Mouse (Mus musculus): ENCODE results near the gene Gm20388. TPM values are rescaled to one million over a fixed set of nuclear protein-coding genes. Genes with fewer than 3 reads are reported as not detected.

The Gm20388 gene
- total RNA-seq, 2 experiments from 2014 or later, result 11.4 to 18.1 TPM

DNA sequence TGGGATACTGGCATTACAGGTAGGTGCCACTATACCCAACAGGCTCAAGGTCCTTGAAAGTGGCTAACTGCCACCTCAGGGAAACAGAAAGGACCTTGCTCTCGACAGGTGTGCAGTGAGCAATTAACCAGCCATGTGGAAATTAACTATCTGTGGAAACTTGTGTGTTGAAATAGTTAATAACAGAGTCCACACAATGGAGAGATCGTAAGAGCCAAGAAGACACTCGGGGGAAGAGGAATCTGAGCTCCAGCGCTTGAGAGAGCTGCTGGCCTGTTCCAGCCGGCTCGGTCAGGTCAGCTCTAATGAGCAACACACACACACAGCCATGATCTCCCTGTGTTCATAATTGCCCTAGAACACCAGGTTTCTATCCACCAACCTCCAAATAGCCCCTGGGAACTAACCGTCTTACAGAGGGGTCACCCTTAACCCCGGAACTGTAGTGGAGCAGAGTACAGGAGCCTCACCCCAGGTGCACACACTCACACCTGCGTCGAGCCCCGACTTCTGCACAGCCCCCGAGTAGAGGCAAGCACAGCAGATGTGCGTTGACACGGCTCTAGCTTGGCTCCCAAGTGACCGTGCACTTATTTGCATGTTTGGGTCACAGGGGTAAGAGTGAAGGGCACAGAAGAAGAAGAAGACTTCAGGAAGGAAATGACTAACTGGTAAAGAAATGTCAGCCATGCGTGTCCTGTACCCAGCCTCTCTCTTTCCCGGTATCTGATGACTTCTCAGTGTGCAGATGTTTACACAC is 814.4 kb downstream of the Gm20388 start:
- no peak for ATAC-seq (replicated peaks; ENCODE audit: low FRiP score, low TSS enrichment, poor library complexity, severe bottlenecking)

DNA sequence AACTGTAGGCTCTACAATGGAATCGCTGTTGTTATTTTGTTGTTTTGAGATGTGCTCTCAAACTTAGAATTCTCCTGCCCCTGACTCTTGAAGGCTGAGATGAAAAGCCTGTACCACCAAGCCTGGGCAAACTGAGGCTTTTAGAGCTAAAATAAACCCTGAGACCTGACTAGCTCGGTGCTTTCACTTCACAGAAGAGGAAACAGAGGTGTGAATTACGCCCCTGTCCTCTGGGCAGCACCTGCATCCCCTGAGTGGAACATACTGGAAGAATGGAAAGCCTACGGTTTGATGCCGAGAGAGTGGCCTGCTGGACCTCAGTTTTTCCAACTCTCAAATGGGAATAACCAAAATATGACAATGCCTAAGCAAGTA is 814.9 kb downstream of the Gm20388 start:
- no peak for ATAC-seq (replicated peaks; ENCODE audit: low FRiP score, low TSS enrichment, poor library complexity, severe bottlenecking)

DNA sequence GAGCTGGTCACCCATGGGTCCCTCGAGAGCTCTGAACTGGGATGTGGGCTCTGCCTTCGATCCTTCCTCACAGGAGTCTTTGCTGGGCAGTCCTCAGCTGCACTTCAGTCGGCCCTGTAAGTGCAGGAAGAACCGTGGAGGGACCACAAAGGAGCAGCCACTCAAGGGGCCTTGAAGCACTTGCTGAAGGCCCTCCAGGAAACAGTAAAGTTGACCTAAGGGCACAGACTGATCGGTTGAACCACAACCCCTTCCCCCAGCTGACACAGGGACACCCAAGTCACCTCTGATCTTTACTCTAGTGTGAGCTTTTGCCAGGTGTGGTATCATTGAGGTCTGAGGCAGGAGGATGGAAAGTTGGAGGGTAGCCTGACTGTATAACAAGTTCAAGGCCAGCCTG is 815.4 kb downstream of the Gm20388 start:
- no peak for ATAC-seq (replicated peaks; ENCODE audit: low FRiP score, low TSS enrichment, poor library complexity, severe bottlenecking)

DNA sequence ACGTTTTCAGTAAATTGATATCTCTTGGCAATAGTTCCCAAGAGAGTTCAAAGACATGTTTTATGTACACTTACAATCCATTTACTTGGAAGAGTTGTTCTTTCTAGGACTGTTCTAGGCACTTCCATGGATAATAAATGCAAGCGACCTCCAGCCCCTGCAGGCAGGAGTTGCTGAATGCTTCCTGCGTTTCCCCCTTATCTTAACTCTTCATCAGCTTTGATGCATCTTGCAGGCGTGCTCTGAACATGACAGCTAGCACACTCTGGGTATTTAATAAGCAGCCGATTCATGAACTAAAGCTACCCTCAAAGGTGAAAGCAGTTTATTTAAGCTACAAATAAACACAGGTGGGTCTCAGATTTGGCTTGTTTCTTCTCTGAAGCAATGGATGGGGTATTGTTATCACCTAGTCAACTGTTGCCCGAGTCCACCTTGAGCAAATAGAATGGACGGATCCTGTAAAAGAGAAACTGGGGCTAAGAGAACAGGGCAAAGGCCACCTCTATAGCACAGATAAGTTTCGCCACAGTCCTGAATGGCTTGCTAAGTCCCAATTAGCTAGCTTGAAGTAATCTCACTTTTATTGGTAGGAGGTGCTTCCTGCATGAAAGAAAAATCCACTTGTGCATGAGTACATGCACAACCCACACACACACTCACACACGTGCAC is 818.0 kb downstream of the Gm20388 start:
- no peak for ATAC-seq (replicated peaks; ENCODE audit: low FRiP score, low TSS enrichment, poor library complexity, severe bottlenecking)

DNA sequence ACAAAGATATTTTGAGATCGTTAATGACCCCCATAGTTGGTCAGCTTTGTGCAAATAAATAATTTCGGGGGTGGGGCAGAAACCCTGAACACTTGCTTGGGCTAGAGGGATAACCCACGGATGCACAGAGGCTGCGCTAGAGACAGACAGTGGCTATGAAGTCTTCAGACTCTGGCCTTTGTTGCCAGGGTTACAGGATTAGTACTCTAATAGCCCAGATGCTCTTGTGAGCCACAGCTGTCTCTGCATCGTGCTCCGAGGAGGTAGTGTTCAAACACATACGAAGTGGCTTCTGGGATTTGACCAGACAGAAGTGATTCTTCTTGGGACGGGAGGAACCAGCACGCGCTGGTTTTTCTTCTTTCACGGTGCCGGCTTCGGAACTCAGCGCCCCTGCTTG is 820.9 kb downstream of the Gm20388 start:
- no peak for ATAC-seq (replicated peaks; ENCODE audit: low FRiP score, low TSS enrichment, poor library complexity, severe bottlenecking)

DNA sequence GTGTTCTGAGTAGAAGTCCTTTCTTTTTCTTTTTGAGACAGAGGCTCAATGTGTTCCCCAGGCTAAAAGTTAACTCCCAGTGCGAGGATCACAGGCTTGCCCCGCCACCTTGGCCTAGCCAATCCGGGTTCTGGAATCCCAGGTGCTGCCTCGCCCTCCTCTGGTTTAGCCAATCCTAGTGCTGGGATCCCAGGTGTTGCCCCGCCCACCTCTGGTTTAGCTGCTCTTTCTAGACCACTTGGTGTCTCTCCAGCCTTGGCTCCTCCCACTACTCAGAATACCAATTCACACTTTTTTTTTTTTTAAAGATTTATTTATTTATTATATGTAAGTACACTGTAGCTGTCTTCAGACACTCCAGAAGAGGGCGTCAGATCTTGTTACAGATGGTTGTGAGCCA is 821.4 kb downstream of the Gm20388 start:
- no peak for ATAC-seq (replicated peaks; ENCODE audit: low FRiP score, low TSS enrichment, poor library complexity, severe bottlenecking)

DNA sequence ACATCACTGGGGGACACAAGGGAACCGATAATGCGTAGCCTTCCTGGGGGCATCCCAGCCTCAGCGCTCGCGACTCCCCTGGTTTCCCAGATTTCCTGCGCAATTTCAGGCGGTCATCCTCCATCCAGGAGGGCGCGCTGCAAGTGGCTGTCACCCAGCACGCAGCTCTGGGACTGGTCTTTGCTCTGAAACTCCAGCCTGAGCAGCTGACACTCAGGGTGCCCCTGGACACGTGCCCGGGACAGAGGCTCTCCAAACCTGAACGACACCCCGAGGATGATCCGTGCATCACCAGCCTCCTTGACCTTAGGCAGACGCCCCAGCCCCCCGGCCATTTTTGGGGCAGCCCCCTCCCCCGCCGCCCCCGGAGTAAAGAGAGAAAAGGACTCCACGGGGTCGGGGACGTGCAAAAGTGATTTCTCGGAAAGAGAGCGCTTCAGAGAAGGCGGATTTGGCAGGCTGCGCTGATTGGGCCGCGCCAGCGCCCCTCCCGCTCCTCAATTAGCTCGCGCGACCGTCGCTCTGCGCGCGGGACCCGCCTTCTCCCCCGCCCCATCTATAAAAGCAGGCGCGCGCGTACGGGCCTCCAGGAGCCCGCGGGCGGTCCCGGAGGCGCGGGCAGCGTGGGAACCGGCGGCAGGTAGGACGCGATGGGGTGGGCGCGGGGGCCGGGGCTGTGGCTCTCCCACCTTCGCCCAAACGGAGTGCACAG is 825.3 kb downstream of the Gm20388 start, which contains the start of gene Irf8:
Gene Irf8 (plus strand): TSS at position 589 of the 712 bp plus-strand sequence.
- peak; percentile 86 for ATAC-seq (replicated peaks; ENCODE audit: low FRiP score, low TSS enrichment, poor library complexity, severe bottlenecking)

DNA sequence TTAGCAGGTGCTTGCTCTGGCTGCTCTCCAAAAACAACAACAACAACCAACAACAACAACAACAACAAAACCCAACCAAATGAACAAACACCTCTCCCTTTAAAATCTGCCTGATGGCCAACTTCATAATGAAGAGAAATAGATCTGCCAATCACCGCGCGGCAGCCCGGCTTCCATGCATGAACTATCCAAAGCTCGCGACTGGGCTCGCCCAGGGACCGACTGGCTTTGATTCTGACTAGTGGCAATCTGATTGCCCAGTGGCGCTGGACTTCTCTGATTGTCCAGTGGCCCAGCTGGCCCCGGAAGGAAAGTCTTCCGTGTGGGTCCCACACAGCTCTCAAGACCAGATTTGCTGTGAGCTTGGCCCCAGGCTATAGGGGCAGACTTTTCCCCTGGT is 825.8 kb downstream of the Gm20388 start:
- no peak for ATAC-seq (replicated peaks; ENCODE audit: low FRiP score, low TSS enrichment, poor library complexity, severe bottlenecking)

DNA sequence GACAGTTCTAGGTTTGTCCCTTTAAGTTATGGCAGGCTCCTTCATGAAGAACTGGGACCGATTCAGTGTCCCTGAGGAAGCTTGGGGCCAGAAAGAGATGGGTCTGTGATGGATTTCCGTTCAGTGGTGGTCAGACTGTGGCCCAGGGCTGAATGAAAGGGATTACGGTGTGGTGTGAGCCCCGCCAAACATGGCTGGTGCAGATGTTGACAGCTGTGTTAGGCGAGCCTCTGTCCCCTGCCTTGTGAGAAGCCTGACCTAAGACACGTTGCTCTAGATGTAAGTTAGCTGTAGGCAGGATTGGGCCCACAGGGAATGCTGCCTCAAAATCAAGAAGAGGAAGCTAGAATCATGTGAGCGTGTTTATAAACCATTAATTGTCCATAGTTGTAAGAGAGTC is 826.5 kb downstream of the Gm20388 start:
- no peak for ATAC-seq (replicated peaks; ENCODE audit: low FRiP score, low TSS enrichment, poor library complexity, severe bottlenecking)

DNA sequence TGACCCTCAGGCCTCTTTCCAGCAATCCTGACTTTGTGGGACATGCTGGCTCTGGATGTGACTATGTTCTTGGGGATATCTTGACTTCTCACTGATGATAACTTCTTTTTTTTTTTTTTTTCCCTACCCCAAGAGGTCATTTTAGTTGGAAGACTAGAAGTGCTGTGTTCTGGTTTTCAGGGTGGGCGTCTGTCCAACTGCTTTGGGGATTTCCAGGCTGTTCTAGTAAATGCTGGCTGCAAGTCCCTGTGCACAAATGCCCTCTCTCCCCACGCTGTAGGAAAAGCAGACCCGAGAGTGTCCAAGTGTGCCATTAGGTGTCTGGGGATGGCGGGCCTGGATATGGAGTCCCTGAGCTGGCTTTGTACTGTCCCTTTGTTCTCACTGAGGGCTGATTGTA is 828.1 kb downstream of the Gm20388 start:
- ATAC-seq (replicated peaks; ENCODE audit: low FRiP score, low TSS enrichment, poor library complexity, severe bottlenecking), result no peak

DNA sequence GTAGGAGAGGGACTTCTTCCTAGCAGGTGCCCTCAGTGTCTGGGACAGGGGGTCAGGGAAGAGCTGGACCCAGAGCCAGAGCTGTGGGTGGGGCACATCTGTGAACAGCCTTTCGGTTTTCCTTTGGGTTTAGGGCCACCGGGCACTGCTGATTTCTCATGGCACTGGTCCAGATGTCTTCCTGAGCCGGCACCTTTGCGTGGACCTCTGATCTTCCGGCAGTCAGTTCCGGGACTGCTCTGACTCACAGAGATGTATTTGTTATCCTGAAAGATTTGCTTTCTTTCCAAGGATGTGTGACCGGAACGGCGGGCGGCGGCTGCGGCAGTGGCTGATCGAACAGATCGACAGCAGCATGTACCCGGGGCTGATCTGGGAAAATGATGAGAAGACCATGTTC is 828.9 kb downstream of the Gm20388 start:
- no peak for ATAC-seq (replicated peaks; ENCODE audit: low FRiP score, low TSS enrichment, poor library complexity, severe bottlenecking)

DNA sequence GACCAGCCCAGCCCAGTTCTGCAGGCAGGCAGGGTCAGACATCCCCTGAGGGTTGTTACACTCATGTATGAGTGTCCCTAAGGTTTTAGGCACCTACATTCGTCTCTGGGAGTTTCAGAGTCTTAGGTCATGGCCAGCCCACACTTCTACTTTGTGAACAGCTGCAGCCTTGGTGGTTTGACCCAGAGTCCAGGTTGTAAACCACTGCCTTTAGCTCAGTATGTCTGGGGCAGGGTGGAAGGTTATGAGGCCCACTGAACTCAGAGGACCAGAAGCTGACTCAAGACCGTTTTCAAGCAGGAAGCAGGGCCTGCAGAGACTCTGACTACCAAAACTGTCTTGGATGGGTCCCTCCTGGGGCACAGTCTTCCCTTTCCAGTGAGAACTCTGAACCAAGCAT is 829.9 kb downstream of the Gm20388 start:
- no peak for ATAC-seq (replicated peaks; ENCODE audit: low FRiP score, low TSS enrichment, poor library complexity, severe bottlenecking)

DNA sequence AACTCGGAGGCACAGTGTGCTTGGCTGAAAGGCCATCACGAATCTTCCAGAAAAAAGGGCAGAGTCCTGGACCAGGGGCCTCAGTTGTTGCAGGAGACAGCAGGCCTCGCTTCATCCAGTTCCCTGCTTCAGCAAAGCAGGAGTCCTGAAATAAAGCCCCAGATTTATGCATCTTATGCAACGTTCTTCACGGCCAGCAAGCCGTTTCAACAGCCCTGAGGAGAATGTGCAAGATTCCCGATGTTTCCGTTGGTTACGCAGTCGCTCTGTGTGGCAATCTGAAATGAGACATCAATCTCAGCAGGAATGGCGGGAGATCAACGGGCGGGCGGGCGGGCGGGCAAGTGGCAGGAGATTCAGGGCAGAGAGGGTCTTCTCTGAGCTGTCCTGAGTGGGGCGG is 830.4 kb downstream of the Gm20388 start:
- ATAC-seq (replicated peaks; ENCODE audit: low FRiP score, low TSS enrichment, poor library complexity, severe bottlenecking), result no peak

DNA sequence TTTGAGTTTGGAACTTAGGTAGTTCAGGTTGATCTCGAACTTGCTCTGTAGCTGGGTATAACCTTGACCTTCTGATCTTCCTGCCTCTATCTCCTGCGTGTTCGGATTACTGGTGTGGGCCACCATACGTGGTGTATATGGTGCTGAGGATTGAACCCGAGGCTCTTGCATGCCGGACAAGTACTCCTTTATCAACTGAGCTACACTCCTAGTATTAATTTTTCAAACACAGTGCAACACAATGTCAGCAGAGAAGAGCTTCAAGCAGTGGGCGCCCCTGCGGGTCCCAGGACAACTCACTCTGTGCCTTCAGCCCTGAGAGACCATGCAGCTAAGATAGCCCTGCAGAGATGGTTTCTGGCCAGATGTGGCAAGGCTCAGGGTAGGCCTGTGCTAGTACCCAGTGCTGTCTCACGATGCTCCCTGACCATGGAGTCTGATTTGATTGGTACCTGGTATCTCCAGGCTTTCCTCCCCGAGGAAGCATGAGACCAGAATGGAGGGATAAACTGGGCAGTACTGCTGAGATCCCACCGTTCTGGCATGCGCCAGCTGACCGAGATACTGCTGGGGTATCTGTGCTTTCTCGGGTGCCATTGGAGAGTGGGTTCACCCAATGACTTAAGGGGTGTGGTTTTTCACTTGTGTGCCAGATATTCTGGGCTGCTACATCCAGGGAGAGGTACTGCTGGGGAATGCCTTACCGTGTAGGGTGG is 831.3 kb downstream of the Gm20388 start:
- no peak for ATAC-seq (replicated peaks; ENCODE audit: low FRiP score, low TSS enrichment, poor library complexity, severe bottlenecking)

DNA sequence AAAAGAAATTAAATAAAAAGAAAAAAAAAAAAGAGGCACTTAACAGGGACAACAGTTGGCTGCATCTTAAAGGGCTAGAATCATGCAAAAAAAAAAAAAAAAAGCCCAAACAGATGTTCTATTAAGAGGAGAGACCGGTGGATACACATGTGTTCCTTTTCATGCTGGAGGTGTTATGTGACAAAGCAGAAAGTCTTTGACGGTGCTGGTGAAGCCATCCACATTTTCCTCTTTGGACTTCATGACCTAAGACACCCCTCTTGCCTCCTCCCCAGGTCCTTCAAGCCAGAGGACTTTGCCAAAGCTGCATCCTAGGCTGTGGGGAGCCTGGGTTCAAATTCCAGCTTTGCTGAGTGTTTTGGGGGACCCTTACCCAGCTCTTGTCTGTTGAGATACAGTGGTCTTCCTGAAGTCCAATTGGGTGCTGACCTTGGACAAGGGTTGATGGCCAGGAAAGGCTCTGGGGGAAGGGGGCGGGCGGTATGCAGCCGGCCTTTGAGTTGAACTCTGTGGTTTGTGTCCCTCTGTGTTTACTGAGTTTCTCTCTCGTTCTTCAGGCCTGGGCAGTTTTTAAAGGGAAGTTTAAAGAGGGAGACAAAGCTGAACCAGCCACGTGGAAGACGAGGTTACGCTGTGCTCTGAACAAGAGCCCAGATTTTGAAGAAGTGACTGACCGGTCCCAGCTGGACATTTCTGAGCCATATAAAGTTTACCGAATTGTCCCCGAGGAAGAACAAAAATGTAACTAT is 832.7 kb downstream of the Gm20388 start:
- no peak for ATAC-seq (replicated peaks; ENCODE audit: low FRiP score, low TSS enrichment, poor library complexity, severe bottlenecking)

DNA sequence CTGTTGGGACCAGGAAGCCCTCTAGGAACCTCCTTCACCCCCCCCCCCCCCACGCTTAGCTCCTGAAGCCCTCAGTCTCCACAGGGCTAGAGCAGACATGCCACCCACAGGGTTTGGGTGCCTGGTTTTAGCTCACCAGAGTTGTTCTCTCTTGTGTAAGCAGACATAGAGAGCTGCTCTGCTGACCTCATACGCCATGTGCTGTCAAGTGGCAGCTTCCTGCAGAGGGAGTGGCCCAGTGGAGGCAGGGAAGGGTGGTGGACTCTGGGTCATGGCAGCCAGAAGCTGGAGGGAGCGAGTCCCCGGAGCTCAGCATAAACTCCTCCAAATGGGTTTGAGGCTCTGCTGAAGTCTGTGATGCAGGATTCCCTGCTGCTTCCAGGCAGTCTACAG is 833.3 kb downstream of the Gm20388 start:
- no peak for ATAC-seq (replicated peaks; ENCODE audit: low FRiP score, low TSS enrichment, poor library complexity, severe bottlenecking)

DNA sequence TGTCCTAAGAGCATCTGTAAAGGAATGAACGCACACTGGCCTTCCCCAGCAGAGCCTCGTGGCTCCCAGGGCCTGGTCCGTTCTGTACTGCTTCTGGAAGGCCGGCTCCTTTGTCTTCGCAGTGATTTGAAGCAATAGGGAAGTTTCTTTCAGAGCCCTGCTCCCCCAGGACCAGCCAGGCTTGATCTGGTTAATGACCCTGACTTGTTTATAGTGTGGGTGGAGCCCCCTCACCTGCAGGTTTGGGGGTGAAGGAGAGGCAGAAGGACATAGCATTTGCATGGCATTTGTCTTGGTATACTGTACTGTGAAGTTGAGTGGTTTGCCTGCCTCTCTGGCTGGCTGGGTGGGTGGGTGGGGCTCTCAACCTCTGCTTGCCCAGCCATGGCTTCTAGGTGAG is 833.8 kb downstream of the Gm20388 start:
- ATAC-seq (replicated peaks; ENCODE audit: low FRiP score, low TSS enrichment, poor library complexity, severe bottlenecking), result no peak

DNA sequence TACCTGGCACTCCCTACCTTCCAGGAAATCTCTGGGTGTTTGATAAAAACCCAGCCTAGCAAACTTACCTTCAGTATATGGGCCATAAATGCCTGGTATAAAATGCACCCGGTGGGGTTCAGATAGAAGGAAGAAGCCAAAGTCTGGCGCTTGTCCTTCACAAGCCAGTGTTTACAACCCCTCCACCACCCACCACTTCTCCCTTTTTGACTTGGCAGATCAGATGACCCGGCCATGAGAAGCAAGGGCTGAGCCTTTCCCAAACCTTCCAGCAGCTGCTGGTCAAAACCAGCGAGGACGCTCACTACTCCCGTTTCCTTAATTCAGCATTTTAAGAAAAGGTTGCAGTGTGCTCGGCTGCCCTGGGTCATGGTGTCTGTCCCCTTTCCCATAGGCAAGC is 834.6 kb downstream of the Gm20388 start:
- no peak for ATAC-seq (replicated peaks; ENCODE audit: low FRiP score, low TSS enrichment, poor library complexity, severe bottlenecking)

DNA sequence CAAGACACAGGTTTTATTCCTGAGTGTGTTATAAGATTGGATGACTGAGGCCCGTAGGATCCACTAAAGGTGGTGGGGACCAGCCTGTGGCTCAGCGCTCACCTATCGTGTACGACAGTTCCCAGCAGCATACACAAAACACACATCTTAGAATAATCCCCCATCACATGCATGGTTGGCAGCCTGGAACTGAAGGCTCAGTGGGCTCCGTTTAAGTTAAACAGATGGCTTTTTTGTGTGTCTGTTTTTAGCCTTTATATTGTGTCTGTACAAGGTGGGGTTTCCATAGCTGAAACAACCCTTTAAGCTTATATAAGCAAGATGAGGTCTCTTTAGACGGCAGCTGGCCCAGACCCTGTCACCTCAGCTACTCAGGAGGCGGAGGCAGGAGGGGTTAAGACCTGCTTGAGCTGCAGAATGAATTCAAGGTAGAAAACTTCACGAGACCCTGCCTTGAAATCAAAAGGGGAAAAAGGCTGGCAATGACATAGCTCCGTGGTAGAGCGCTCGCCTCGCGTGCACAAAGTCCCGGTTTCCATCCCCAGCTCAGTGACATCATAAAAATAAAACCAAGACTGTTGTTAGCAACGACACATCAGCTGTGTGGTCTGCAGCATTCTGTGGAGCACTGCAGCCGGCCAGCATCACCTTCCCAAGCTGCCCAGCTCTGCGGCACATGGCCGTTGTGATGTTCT is 835.5 kb downstream of the Gm20388 start:
- no peak for ATAC-seq (replicated peaks; ENCODE audit: low FRiP score, low TSS enrichment, poor library complexity, severe bottlenecking)

Data from megakaryocyte-erythroid progenitor cell, adult 5-6 weeks (primary cell).